Mouse (Mus musculus) stomach, embryonic 15.5 days (tissue): ENCODE measurements around the gene Acsl5. TPM values are rescaled to one million over a fixed set of nuclear protein-coding genes. Genes with fewer than 3 reads are reported as not detected.

Source experiments
- ATAC-seq: fragments of 200-750 bp; cut with Nextera tagmentation; 2 replicates; pipeline ENCODE4 v1.8.0; 2017; ENCODE audit warnings: low read depth, moderate number of reproducible peaks, moderate TSS enrichment; ENCODE audit not compliant: insufficient read depth, low FRiP score
- H3K27ac ChIP-seq: fragments of 300-500 bp; sonication (generic); 2 replicates; pipeline ENCODE4 v1.5.1; 2015; ENCODE audit warnings: mild to moderate bottlenecking, inconsistent platforms
- H3K27me3 ChIP-seq: fragments of 300-500 bp; sonication (generic); replicated peaks from 2 replicates; pipeline ENCODE4 v1.6.1; 2015; ENCODE audit warnings: inconsistent platforms
- H3K36me3 ChIP-seq: fragments of 300-500 bp; sonication (generic); 2 replicates; pipeline ENCODE4 v1.6.1; 2015; ENCODE audit warnings: inconsistent platforms
- H3K4me1 ChIP-seq: fragments of 300-500 bp; sonication (generic); 2 replicates; pipeline ENCODE4 v1.6.1; 2015; ENCODE audit warnings: inconsistent platforms
- H3K4me2 ChIP-seq: fragments of 300-500 bp; sonication (generic); 2 replicates; pipeline ENCODE4 v1.6.1; 2015; ENCODE audit warnings: mild to moderate bottlenecking, inconsistent platforms
- H3K4me3 ChIP-seq: fragments of 300-500 bp; sonication (generic); replicated peaks from 2 replicates; pipeline ENCODE4 v1.5.1; 2015; ENCODE audit warnings: inconsistent platforms
- H3K9ac ChIP-seq: fragments of 300-500 bp; sonication (generic); 2 replicates; pipeline ENCODE4 v1.6.1; 2015; ENCODE audit warnings: inconsistent platforms
- H3K9me3 ChIP-seq: fragments of 300-500 bp; sonication (generic); 2 replicates; pipeline ENCODE4 v1.6.1; 2016; ENCODE audit warnings: inconsistent platforms
- WGBS: fragments of 180-500 bp; shearing (Covaris S2); methylation state at CpG from one replicate; pipeline ENCODE4 v1.1.7; 2015; 5-methylcytosine and 5-hydroxymethylcytosine counted together
- polyA plus RNA-seq: library from polyadenylated mRNA; unstranded; fragments of >200 nt; fragmentation: Nextera tagmentation; extraction: Ambion mirVana; gene quantifications from 2 replicates; pipeline ENCODE4 v1.2.1, GENCODE M21; 2015

Acsl5 gene
- polyA plus RNA-seq, 1 experiment from 2014 or later: 116 TPM

DNA sequence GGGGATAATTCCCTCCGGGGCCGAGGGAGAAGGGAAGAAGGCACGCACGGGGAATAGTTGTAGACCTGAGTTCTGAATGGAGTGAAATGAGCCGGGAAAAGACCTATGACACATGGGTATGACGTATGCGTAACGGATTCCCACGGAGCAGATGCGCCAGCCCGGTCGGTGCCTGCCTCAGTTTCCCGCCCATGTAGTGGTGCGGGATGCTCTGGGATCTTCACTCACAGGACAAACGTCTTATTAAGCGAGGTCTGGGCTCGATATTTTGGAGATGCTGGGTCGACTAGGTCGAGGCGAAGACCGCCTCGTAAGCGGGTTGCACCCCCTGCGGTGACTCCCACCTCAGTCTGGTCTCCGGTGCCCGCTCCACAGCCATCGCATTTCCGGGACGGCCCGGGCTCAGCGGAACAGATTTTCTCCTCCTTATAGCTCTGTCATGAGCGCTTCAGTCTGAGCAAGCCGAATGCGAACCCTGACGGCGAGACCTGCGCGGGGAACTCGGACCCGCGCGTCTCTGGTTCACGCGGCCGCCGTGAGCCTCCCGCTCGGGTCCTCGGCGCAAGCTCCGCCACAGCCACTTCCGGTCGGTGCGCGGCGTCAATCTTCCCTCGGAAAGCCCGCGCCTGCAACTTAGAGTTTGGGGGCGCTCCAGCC lies 63.8 kb downstream of the Acsl5 start, which contains the start of gene Zdhhc6:
Gene Zdhhc6 (minus strand): TSS at position 581 of the 657 bp plus-strand sequence.
- peak within 1 kb of the TSS; percentile 77 for H3K4me2 ChIP-seq
- 0 out of 2 replicates have a peak, but pooled peaks cover 12% of the 10 kb centered on the region for H3K36me3 ChIP-seq
- peaks cover 16% of the 10 kb centered on the region for H3K4me1 ChIP-seq
- peak within 1 kb of the TSS; percentile 86 for H3K9ac ChIP-seq
- no peaks in the 10 kb centered on the region for H3K27me3 ChIP-seq
- H3K9me3 ChIP-seq: no peaks in the 10 kb centered on the region
- ATAC-seq: peak; percentile 68; the same call in 1 of the 2 replicates
- H3K4me3 ChIP-seq: peak within 1 kb of the TSS; percentile 95
- WGBS: under 1% methylated on average over 60 of the region's 60 CpGs
- peak within 1 kb of the TSS; percentile 91 for H3K27ac ChIP-seq

GRCm38 (mm10) chr19:55316109-55316714 lies 64.5 kb downstream of the Acsl5 start, which contains the start of gene Vti1a:
Gene Vti1a (plus strand): TSS chr19:55316295.
- peaks cover 16% of the 10 kb centered on the region for H3K4me1 ChIP-seq
- under 1% methylated on average over 48 of the region's 48 CpGs for WGBS
- peak within 1 kb of the TSS; percentile 91 for H3K27ac ChIP-seq
- H3K4me2 ChIP-seq: peak within 1 kb of the TSS; percentile 77
- 0 out of 2 replicates have a peak, but pooled peaks cover 7% of the 10 kb centered on the region for H3K36me3 ChIP-seq
- H3K27me3 ChIP-seq: no peaks in the 10 kb centered on the region
- peak within 1 kb of the TSS; percentile 86 for H3K9ac ChIP-seq
- H3K9me3 ChIP-seq: no peaks in the 10 kb centered on the region
- peak; percentile 91 for ATAC-seq
- H3K4me3 ChIP-seq: peak within 1 kb of the TSS; percentile 95

DNA sequence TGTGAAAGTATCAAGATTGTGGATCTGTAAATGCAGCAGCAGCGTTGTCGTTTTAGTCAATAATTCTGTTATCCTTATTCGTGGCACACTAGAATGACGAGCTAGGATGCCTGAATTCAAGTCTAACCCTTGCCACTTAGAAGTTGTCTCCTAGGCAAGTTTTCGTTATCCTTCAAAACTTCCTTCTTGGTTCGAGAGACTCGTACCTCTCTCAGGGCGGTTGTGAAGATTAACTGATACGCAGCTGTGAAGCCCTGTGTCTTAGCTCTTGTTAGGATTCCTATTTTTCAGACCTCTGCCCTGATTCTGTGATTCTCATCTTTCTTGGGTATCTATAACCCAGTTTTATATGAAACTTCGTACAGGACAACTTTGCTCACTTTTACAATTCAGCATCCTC lies 65.2 kb downstream of the Acsl5 start:
- no peaks in the 10 kb centered on the region for H3K9me3 ChIP-seq
- peaks cover 16% of the 10 kb centered on the region for H3K4me1 ChIP-seq
- WGBS: 47% methylated on average over 10 of the region's 10 CpGs
- peak overlapping the region; percentile 86; the same call in 1 of the 2 replicates for H3K9ac ChIP-seq
- no peak overlapping the region; the same call in 1 of the 2 replicates for H3K27ac ChIP-seq
- ATAC-seq: no peak
- peak overlapping the region; percentile 95 for H3K4me3 ChIP-seq
- H3K4me2 ChIP-seq: peak overlapping the region; percentile 77
- H3K27me3 ChIP-seq: no peaks in the 10 kb centered on the region
- H3K36me3 ChIP-seq: 0 out of 2 replicates have a peak, but pooled peaks cover 3% of the 10 kb centered on the region

DNA sequence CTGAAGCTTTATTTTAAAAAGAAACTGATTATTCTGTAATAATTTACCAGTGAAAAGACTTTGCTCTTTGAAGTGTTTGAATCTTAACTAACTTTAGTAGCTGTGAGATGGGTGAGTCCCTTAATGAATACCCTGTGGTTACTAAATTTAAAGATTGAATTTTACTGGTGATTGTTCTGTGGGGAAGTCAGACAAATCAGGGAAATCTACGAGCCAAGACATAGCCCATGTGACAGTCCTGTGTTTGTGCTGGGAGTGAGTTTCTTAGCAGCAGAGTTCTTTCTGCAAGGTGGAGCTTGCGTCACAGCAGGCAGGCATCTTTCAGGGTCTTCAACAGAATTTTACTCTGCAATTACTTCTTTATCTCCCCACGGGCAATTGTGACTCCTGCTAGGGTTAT lies 67.3 kb downstream of the Acsl5 start:
- WGBS: 78% methylated on average over 3 of the region's 3 CpGs
- no peak overlapping the region for H3K4me3 ChIP-seq
- H3K27me3 ChIP-seq: no peaks in the 10 kb centered on the region
- H3K4me2 ChIP-seq: no peak overlapping the region
- no peak overlapping the region for H3K9ac ChIP-seq
- no peaks in the 10 kb centered on the region for H3K36me3 ChIP-seq
- no peak for ATAC-seq
- peaks cover 16% of the 10 kb centered on the region for H3K4me1 ChIP-seq
- H3K9me3 ChIP-seq: no peaks in the 10 kb centered on the region
- H3K27ac ChIP-seq: no peak overlapping the region

GRCm38 (mm10) chr19:55319521-55319920 lies 67.8 kb downstream of the Acsl5 start:
- no peak overlapping the region for H3K4me2 ChIP-seq
- 75% methylated on average over 5 of the region's 5 CpGs for WGBS
- no peak for ATAC-seq
- H3K27me3 ChIP-seq: no peaks in the 10 kb centered on the region
- no peaks in the 10 kb centered on the region for H3K9me3 ChIP-seq
- no peak overlapping the region for H3K27ac ChIP-seq
- H3K4me3 ChIP-seq: no peak overlapping the region
- no peak overlapping the region for H3K9ac ChIP-seq
- peaks cover 13% of the 10 kb centered on the region for H3K4me1 ChIP-seq
- H3K36me3 ChIP-seq: no peaks in the 10 kb centered on the region

DNA sequence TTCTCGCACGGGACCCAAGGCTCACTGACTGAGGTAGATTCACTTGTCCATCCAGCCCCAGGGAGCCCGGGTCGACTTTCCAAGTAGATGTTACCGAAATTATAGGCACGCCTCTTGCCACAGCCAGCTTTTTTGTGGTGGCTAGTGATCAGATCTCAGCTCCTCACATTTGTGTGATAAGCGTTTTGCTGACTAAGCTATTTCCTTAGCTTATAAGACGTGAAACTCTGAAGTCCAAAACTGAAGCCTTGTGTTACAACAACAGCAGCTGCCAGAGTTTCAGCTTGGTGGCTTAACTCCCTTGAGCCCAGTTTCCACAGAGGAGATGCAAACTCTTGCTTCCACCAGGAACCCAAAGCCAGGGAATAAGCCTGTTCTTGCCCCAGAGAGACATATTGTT lies 70.9 kb downstream of the Acsl5 start:
- Histone ChIP-seq H3K27ac (no peak overlapping the region), H3K9me3 (no peaks in the 10 kb centered on the region), H3K36me3 (no peaks in the 10 kb centered on the region), H3K4me1 (0 out of 2 replicates have a peak, but pooled peaks cover 2% of the 10 kb centered on the region), H3K4me3 (no peak overlapping the region), H3K27me3 (no peaks in the 10 kb centered on the region), H3K4me2 (no peak overlapping the region), H3K9ac (no peak overlapping the region)
- no peak for ATAC-seq
- WGBS: 91% methylated on average over 8 of the region's 8 CpGs

GRCm38 (mm10) chr19:55327510-55327909 lies 75.8 kb downstream of the Acsl5 start:
- 0 out of 2 replicates have a peak, but pooled peaks cover 5% of the 10 kb centered on the region for H3K36me3 ChIP-seq
- no peaks in the 10 kb centered on the region for H3K4me1 ChIP-seq
- no peaks in the 10 kb centered on the region for H3K9me3 ChIP-seq
- no peak overlapping the region for H3K4me2 ChIP-seq
- H3K4me3 ChIP-seq: no peak overlapping the region
- no peak overlapping the region for H3K27ac ChIP-seq
- 76% methylated on average over 4 of the region's 4 CpGs for WGBS
- no peak for ATAC-seq
- H3K27me3 ChIP-seq: no peaks in the 10 kb centered on the region
- no peak overlapping the region for H3K9ac ChIP-seq

DNA sequence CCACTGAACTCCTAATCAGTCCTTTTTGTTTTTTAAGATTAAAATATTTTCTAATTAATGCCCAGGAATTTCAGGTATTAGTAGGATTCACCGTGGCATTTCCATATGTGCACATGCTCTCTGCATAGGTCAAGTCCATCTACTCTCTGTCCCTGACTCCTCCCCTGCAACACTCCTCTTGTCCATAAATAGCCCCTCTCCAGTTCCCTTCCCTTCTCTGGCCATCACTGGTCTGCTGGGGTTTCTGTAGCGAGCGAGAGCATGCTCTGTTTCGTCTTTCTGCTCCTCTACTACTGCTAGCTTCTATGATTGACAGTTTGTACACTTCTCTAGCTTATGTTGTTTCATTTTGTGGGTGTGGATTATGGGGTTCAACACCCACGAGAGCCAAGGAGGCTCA lies 80.0 kb downstream of the Acsl5 start:
- H3K4me1 ChIP-seq: no peaks in the 10 kb centered on the region
- H3K4me2 ChIP-seq: no peak overlapping the region
- ATAC-seq: no peak
- H3K9me3 ChIP-seq: no peaks in the 10 kb centered on the region
- WGBS: 87% methylated on average over 5 of the region's 5 CpGs
- no peak overlapping the region for H3K9ac ChIP-seq
- H3K27ac ChIP-seq: no peak overlapping the region
- H3K36me3 ChIP-seq: 0 out of 2 replicates have a peak, but pooled peaks cover 5% of the 10 kb centered on the region
- H3K4me3 ChIP-seq: no peak overlapping the region
- H3K27me3 ChIP-seq: no peaks in the 10 kb centered on the region

GRCm38 (mm10) chr19:55332641-55333268 lies 81.0 kb downstream of the Acsl5 start:
- no peaks in the 10 kb centered on the region for H3K27me3 ChIP-seq
- H3K9ac ChIP-seq: no peak overlapping the region
- 84% methylated on average over 8 of the region's 8 CpGs for WGBS

DNA sequence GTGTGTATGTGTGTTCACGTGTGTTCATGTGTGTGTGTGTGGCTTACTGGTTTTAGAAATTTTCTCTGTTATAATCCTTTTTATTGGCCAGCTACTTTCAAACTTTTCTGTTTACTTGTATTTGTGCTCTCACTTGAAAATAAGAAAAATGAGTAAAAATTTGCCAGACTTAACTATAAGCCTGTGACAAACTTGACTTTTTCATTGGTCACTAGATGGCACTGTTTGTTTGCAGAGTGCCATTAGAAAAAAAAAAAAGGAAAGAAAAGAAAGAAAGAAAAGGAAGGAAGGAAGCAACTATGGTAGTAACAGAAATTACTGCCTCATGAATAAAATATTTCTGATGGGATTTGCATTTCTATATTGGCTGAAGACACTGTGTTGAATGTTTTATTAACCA lies 84.1 kb downstream of the Acsl5 start:
- H3K27me3 ChIP-seq: no peaks in the 10 kb centered on the region
- WGBS: 94% methylated on average over 1 of the region's 1 CpGs
- ATAC-seq: no peak
- H3K4me2 ChIP-seq: no peak overlapping the region
- no peaks in the 10 kb centered on the region for H3K9me3 ChIP-seq
- H3K4me3 ChIP-seq: no peak overlapping the region
- H3K27ac ChIP-seq: no peak overlapping the region
- H3K9ac ChIP-seq: no peak overlapping the region
- no peaks in the 10 kb centered on the region for H3K4me1 ChIP-seq
- H3K36me3 ChIP-seq: no peaks in the 10 kb centered on the region

More at GRCm38 (mm10) chr19:55332641-55333268, 81.0 kb downstream of the Acsl5 start:
- Histone ChIP-seq H3K27ac (no peak overlapping the region), H3K9me3 (no peaks in the 10 kb centered on the region), H3K36me3 (0 out of 2 replicates have a peak, but pooled peaks cover 5% of the 10 kb centered on the region), H3K4me3 (no peak overlapping the region), H3K4me2 (no peak overlapping the region), H3K4me1 (no peaks in the 10 kb centered on the region)
- ATAC-seq: peak; percentile 47; the same call in 1 of the 2 replicates

DNA sequence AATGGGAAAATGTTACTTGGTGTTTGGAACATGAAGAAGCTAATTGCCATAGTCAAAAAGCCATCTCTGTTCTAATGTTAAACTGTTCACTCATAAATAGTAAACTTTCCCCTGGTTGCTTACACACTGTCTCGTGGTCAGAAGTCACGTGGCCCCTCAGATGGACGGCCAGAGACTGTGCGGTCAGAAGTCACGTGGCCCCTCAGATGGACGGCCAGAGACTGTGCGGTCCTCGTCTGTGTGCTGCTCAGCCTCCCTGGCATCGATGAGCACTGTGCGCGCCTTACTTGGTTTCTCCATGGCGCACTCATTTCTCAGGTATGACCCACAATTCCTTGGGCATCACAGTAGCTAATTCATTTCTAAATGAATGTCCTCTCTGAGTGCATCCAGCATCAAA lies 84.7 kb downstream of the Acsl5 start:
- WGBS: 82% methylated on average over 12 of the region's 12 CpGs
- no peaks in the 10 kb centered on the region for H3K27me3 ChIP-seq
- no peaks in the 10 kb centered on the region for H3K36me3 ChIP-seq
- no peaks in the 10 kb centered on the region for H3K9me3 ChIP-seq
- H3K9ac ChIP-seq: no peak overlapping the region
- no peak overlapping the region for H3K27ac ChIP-seq
- ATAC-seq: no peak
- H3K4me3 ChIP-seq: no peak overlapping the region
- no peak overlapping the region for H3K4me2 ChIP-seq
- H3K4me1 ChIP-seq: no peaks in the 10 kb centered on the region

- no peak for ATAC-seq
- no peaks in the 10 kb centered on the region for H3K9me3 ChIP-seq
- no peaks in the 10 kb centered on the region for H3K36me3 ChIP-seq
- H3K27ac ChIP-seq: no peak overlapping the region
- whole genome bisulfite sequencing: 71% methylated on average over 9 of the region's 9 CpGs
- H3K4me2 ChIP-seq: no peak overlapping the region
- H3K27me3 ChIP-seq: no peaks in the 10 kb centered on the region
- 0 out of 2 replicates have a peak, but pooled peaks cover 4% of the 10 kb centered on the region for H3K4me1 ChIP-seq
- H3K4me3 ChIP-seq: no peak overlapping the region
- H3K9ac ChIP-seq: no peak overlapping the region
Measured at GRCm38 (mm10) chr19:55337066-55337465, 85.3 kb downstream of the Acsl5 start.
